Mouse (Mus musculus) forebrain, embryonic 10.5 days (tissue): ENCODE measurements at regions not wholly inside any gene's neighbourhood (a gene's known extent, or its start where the extent isn't known, plus 50 kb on each side); places are given as distances from the start of the nearest gene placed in this dataset.

Experiments used
- DNase-seq: peaks from one replicate; pipeline ENCODE4 v3.0.0-alpha.2; 2017; ENCODE audit warnings: low spot score; ENCODE audit errors: extremely low spot score
- H3K27ac ChIP-seq: fragments of 300-500 bp; sonication (generic); 2 replicates; pipeline ENCODE4 v1.5.1; 2016; ENCODE audit warnings: mild to moderate bottlenecking
- H3K27me3 ChIP-seq: fragments of 300-500 bp; sonication (generic); 2 replicates; pipeline ENCODE4 v1.6.1; 2016; ENCODE audit warnings: mild to moderate bottlenecking; ENCODE audit not compliant: poor library complexity, severe bottlenecking
- H3K36me3 ChIP-seq: fragments of 300-500 bp; sonication (generic); replicated peaks from 2 replicates; pipeline ENCODE4 v1.6.1; 2016; ENCODE audit warnings: mild to moderate bottlenecking, moderate library complexity
- H3K4me1 ChIP-seq: fragments of 300-500 bp; sonication (generic); 2 replicates; pipeline ENCODE4 v1.6.1; 2016
- H3K4me3 ChIP-seq: fragments of 300-500 bp; sonication (generic); 2 replicates; pipeline ENCODE4 v1.5.1; 2016; ENCODE audit warnings: mild to moderate bottlenecking, moderate library complexity
- H3K9me3 ChIP-seq: fragments of 300-500 bp; sonication (generic); 2 replicates; pipeline ENCODE4 v1.6.1; 2016; ENCODE audit warnings: mild to moderate bottlenecking, moderate library complexity
- WGBS: fragments of 180-500 bp; shearing (Covaris S2); methylation state at CpG from one replicate; pipeline ENCODE4 v1.1.7; 2016; 5-methylcytosine and 5-hydroxymethylcytosine counted together

GRCm38 (mm10) chr2:167843921-167844320 lies 87.9 kb upstream of the Ptpn1 start:
- H3K4me1 ChIP-seq: peaks cover 19% of the 10 kb centered on the region
- DNase-seq: no peak
- H3K27me3 ChIP-seq: peaks cover 3% of the 10 kb centered on the region; the same call in 1 of the 2 replicates
- no peak overlapping the region for H3K27ac ChIP-seq
- H3K9me3 ChIP-seq: no peaks in the 10 kb centered on the region
- H3K36me3 ChIP-seq: no peaks in the 10 kb centered on the region
- H3K4me3 ChIP-seq: no peak overlapping the region
- 87% methylated on average over 5 of the region's 5 CpGs for WGBS

GRCm38 (mm10) chr2:167842993-167843392 lies 88.9 kb upstream of the Ptpn1 start:
- Histone ChIP-seq H3K36me3 (no peaks in the 10 kb centered on the region), H3K9me3 (no peaks in the 10 kb centered on the region), H3K4me3 (no peak overlapping the region), H3K4me1 (peaks cover 19% of the 10 kb centered on the region), H3K27ac (no peak overlapping the region), H3K27me3 (peaks cover 3% of the 10 kb centered on the region; the same call in 1 of the 2 replicates)
- 92% methylated on average over 2 of the region's 2 CpGs for WGBS
- no peak for DNase-seq

GRCm38 (mm10) chr2:167842473-167842872 lies 89.4 kb upstream of the Ptpn1 start:
- H3K4me1 ChIP-seq: peaks cover 21% of the 10 kb centered on the region
- peaks cover 3% of the 10 kb centered on the region; the same call in 1 of the 2 replicates for H3K27me3 ChIP-seq
- no peak overlapping the region for H3K4me3 ChIP-seq
- peak overlapping the region; percentile 36; the same call in 1 of the 2 replicates for H3K27ac ChIP-seq
- no peak for DNase-seq
- H3K36me3 ChIP-seq: no peaks in the 10 kb centered on the region
- no peaks in the 10 kb centered on the region for H3K9me3 ChIP-seq
- WGBS: 94% methylated on average over 1 of the region's 1 CpGs

- whole genome bisulfite sequencing: 38% methylated on average over 22 of the region's 22 CpGs
- Histone ChIP-seq H3K9me3 (no peaks in the 10 kb centered on the region), H3K4me3 (no peak overlapping the region), H3K36me3 (no peaks in the 10 kb centered on the region), H3K4me1 (peaks cover 22% of the 10 kb centered on the region), H3K27ac (peak overlapping the region; percentile 36; the same call in 1 of the 2 replicates), H3K27me3 (peaks cover 3% of the 10 kb centered on the region; the same call in 1 of the 2 replicates)
- DNase-seq: no peak
Observed at GRCm38 (mm10) chr2:167841339-167842240, 90.3 kb upstream of the Ptpn1 start.

- Histone ChIP-seq H3K36me3 (no peaks in the 10 kb centered on the region), H3K27me3 (peaks cover 3% of the 10 kb centered on the region; the same call in 1 of the 2 replicates), H3K9me3 (no peaks in the 10 kb centered on the region), H3K4me1 (peaks cover 22% of the 10 kb centered on the region), H3K27ac (no peak overlapping the region), H3K4me3 (no peak overlapping the region)
- WGBS: 90% methylated on average over 9 of the region's 9 CpGs
- no peak for DNase-seq
Observed at GRCm38 (mm10) chr2:167840344-167840743, 91.5 kb upstream of the Ptpn1 start.

GRCm38 (mm10) chr2:167839324-167839981 lies 92.4 kb upstream of the Ptpn1 start:
- Histone ChIP-seq H3K36me3 (no peaks in the 10 kb centered on the region), H3K4me1 (peaks cover 22% of the 10 kb centered on the region), H3K4me3 (no peak overlapping the region), H3K27ac (no peak overlapping the region), H3K27me3 (peaks cover 3% of the 10 kb centered on the region; the same call in 1 of the 2 replicates), H3K9me3 (no peaks in the 10 kb centered on the region)
- no peak for DNase-seq
- WGBS: 82% methylated on average over 13 of the region's 13 CpGs

GRCm38 (mm10) chr2:167837596-167837995 lies 94.3 kb upstream of the Ptpn1 start:
- WGBS: 65% methylated on average over 4 of the region's 4 CpGs
- Histone ChIP-seq H3K4me1 (peaks cover 27% of the 10 kb centered on the region), H3K4me3 (no peak overlapping the region), H3K9me3 (no peaks in the 10 kb centered on the region), H3K27me3 (peaks cover 3% of the 10 kb centered on the region; the same call in 1 of the 2 replicates), H3K27ac (no peak overlapping the region), H3K36me3 (no peaks in the 10 kb centered on the region)
- DNase-seq: no peak

- Histone ChIP-seq H3K36me3 (no peaks in the 10 kb centered on the region), H3K27me3 (no peaks in the 10 kb centered on the region), H3K4me3 (no peak overlapping the region), H3K4me1 (peaks cover 17% of the 10 kb centered on the region), H3K9me3 (no peaks in the 10 kb centered on the region), H3K27ac (no peak overlapping the region)
- 50% methylated on average over 7 of the region's 7 CpGs for WGBS
- DNase-seq: no peak
Observed at GRCm38 (mm10) chr2:167836611-167837010, 95.2 kb upstream of the Ptpn1 start.

GRCm38 (mm10) chr2:167834605-167835004 lies 97.3 kb upstream of the Ptpn1 start:
- 85% methylated on average over 8 of the region's 8 CpGs for WGBS
- Histone ChIP-seq H3K9me3 (no peaks in the 10 kb centered on the region), H3K27ac (0 out of 2 replicates have a peak overlapping the region, but pooled peaks have one; percentile 30), H3K27me3 (no peaks in the 10 kb centered on the region), H3K4me1 (peaks cover 14% of the 10 kb centered on the region), H3K36me3 (no peaks in the 10 kb centered on the region), H3K4me3 (no peak overlapping the region)
- DNase-seq: no peak

GRCm38 (mm10) chr2:167833290-167833953 lies 98.4 kb upstream of the Ptpn1 start:
- WGBS: 73% methylated on average over 20 of the region's 20 CpGs
- peaks cover 18% of the 10 kb centered on the region for H3K4me1 ChIP-seq
- no peak overlapping the region for H3K4me3 ChIP-seq
- DNase-seq: no peak
- H3K9me3 ChIP-seq: no peaks in the 10 kb centered on the region
- H3K27me3 ChIP-seq: no peaks in the 10 kb centered on the region
- H3K36me3 ChIP-seq: no peaks in the 10 kb centered on the region
- 0 out of 2 replicates have a peak overlapping the region, but pooled peaks have one; percentile 48 for H3K27ac ChIP-seq

- no peak overlapping the region for H3K4me3 ChIP-seq
- H3K4me1 ChIP-seq: peaks cover 21% of the 10 kb centered on the region
- no peaks in the 10 kb centered on the region for H3K9me3 ChIP-seq
- H3K27me3 ChIP-seq: no peaks in the 10 kb centered on the region
- no peaks in the 10 kb centered on the region for H3K36me3 ChIP-seq
- 88% methylated on average over 26 of the region's 26 CpGs for WGBS
- no peak overlapping the region for H3K27ac ChIP-seq
- no peak for DNase-seq
Observed at GRCm38 (mm10) chr2:167831076-167832039, 100.5 kb upstream of the Ptpn1 start.
